Mouse (Mus musculus) heart, postnatal 0 days (tissue): Measurements from ENCODE around the gene Nt5c3. TPM values are rescaled to one million over a fixed set of nuclear protein-coding genes. Genes with fewer than 3 reads are reported as not detected.

ENCODE experiments used
- ATAC-seq: fragments of 200-750 bp; cut with Nextera tagmentation; 2 replicates; pipeline ENCODE4 v1.8.0; 2017; ENCODE audit warnings: low read depth, moderate number of reproducible peaks, moderate library complexity; ENCODE audit not compliant: insufficient read depth
- DNase-seq: peaks from one replicate; pipeline ENCODE4 v3.0.0-alpha.2; 2016; ENCODE audit warnings: low spot score
- H3K27ac ChIP-seq: fragments of 300-500 bp; sonication (generic); 2 replicates; pipeline ENCODE4 v1.5.1; 2014; ENCODE audit warnings: low read depth, mild to moderate bottlenecking
- H3K27me3 ChIP-seq: fragments of 300-500 bp; sonication (generic); 2 replicates; pipeline ENCODE4 v1.6.1; 2014; ENCODE audit warnings: low read length, mixed read lengths; ENCODE audit not compliant: control insufficient read depth, insufficient read depth
- H3K36me3 ChIP-seq: fragments of 300-500 bp; sonication (generic); replicated peaks from 2 replicates; pipeline ENCODE4 v1.6.1; 2014; ENCODE audit warnings: low read length, mixed read lengths; ENCODE audit not compliant: control insufficient read depth, insufficient read depth
- H3K4me1 ChIP-seq: fragments of 300-500 bp; sonication (generic); 2 replicates; pipeline ENCODE4 v1.6.1; 2014; ENCODE audit warnings: antibody characterized with exemption; ENCODE audit not compliant: control insufficient read depth, insufficient read depth
- H3K4me2 ChIP-seq: fragments of 300-500 bp; sonication (generic); 2 replicates; pipeline ENCODE4 v1.6.1; 2014; ENCODE audit warnings: low read depth, mild to moderate bottlenecking, low read length, moderate library complexity
- H3K4me3 ChIP-seq: fragments of 300-500 bp; sonication (generic); 2 replicates; pipeline ENCODE4 v1.5.1; 2014; ENCODE audit warnings: low read depth, low read length
- H3K9ac ChIP-seq: fragments of 300-500 bp; sonication (generic); replicated peaks from 2 replicates; pipeline ENCODE4 v1.6.1; 2014; ENCODE audit warnings: low read depth, low read length, mixed read lengths
- H3K9me3 ChIP-seq: fragments of 300-500 bp; sonication (generic); replicated peaks from 2 replicates; pipeline ENCODE4 v1.6.1; 2016; ENCODE audit warnings: low read length; ENCODE audit not compliant: control insufficient read depth
- CTCF ChIP-seq: IDR thresholded peaks from 2 replicates; pipeline ENCODE4 v1.5.1; 2016; ENCODE audit warnings: antibody characterized with exemption, control low read depth, low read depth
- EP300 ChIP-seq: IDR thresholded peaks from 2 replicates; pipeline ENCODE4 v1.6.1; 2016; ENCODE audit warnings: antibody characterized with exemption, low read depth
- WGBS: fragments of 180-500 bp; shearing (Covaris S2); extraction: QIAGEN DNeasy Blood & Tissue Kit; methylation state at CpG from one replicate; pipeline ENCODE4 v1.1.7; 2014; 5-methylcytosine and 5-hydroxymethylcytosine counted together
- polyA plus RNA-seq: library from polyadenylated mRNA; unstranded; fragments of >200 nt; fragmentation: Nextera tagmentation; extraction: Ambion mirVana; gene quantifications from 2 replicates; pipeline ENCODE4 v1.2.1, GENCODE M21; 2015
- total RNA-seq: library from RNA; depleted of rRNA; stranded (reverse); fragments of >200 nt; gene quantifications from 2 replicates; pipeline ENCODE4 v1.2.3, GENCODE M21; 2014; ENCODE audit warnings: low replicate concordance; rRNA removed

Gene Nt5c3
- total and polyA plus RNA-seq, 2 experiments from 2014 or later: 65.3 to 95.9 TPM

- DNase-seq (peak; percentile 12), ATAC-seq (no peak)
- WGBS: 3% methylated on average over 15 of the region's 15 CpGs
- H3K27me3 ChIP-seq: no peaks in the 10 kb centered on the region
- H3K4me3 ChIP-seq: peak overlapping the region; percentile 73
- peak overlapping the region; percentile 69 for H3K9ac ChIP-seq
- H3K27ac ChIP-seq: peak overlapping the region; percentile 92
- no peak for TF ChIP-seq CTCF
- no peak for TF ChIP-seq EP300
- H3K4me1 ChIP-seq: peaks cover 5% of the 10 kb centered on the region; the same call in 1 of the 2 replicates
- peak overlapping the region; percentile 78 for H3K4me2 ChIP-seq
- peaks cover 20% of the 10 kb centered on the region for H3K36me3 ChIP-seq
- no peaks in the 10 kb centered on the region for H3K9me3 ChIP-seq
Measured at GRCm38 (mm10) chr6:56832407-56832796, 91.3 kb downstream of the Nt5c3 start.

Other genes with a start within 250 kb of the Nt5c3 start
- gene Lsm5, start 219.2 kb downstream of the Nt5c3 start, total RNA-seq: 2.5 and 47.4 TPM in 2 replicates
- gene Lsm5, start 219.2 kb downstream of the Nt5c3 start, polyA plus RNA-seq: 62.9 and 64.7 TPM in 2 replicates
- gene Avl9, start 209.0 kb downstream of the Nt5c3 start, total RNA-seq: 5.3 and 9.1 TPM in 2 replicates
- gene Avl9, start 209.0 kb downstream of the Nt5c3 start, polyA plus RNA-seq: 3.7 and 4.0 TPM in 2 replicates
- gene Kbtbd2, start 126.1 kb downstream of the Nt5c3 start, total RNA-seq: 37.2 and 41.5 TPM in 2 replicates
- 17.0 and 17.6 TPM in 2 replicates for gene Kbtbd2, start 126.1 kb downstream of the Nt5c3 start, polyA plus RNA-seq
- gene Fkbp9, start 91.9 kb downstream of the Nt5c3 start, total RNA-seq: 123 and 142 TPM in 2 replicates
- 90.0 and 90.2 TPM in 2 replicates for gene Fkbp9, start 91.9 kb downstream of the Nt5c3 start, polyA plus RNA-seq
- not detected in 2 replicates for gene Vmn1r4, start 83 bp upstream of the Nt5c3 start, total RNA-seq
- 0.07 and 0.19 TPM in 2 replicates for gene Vmn1r4, start 83 bp upstream of the Nt5c3 start, polyA plus RNA-seq
- not detected in 2 replicates for gene Vmn1r5, start 46.3 kb upstream of the Nt5c3 start, total RNA-seq
- not detected in 2 replicates for gene Vmn1r5, start 46.3 kb upstream of the Nt5c3 start, polyA plus RNA-seq
- gene Vmn1r6, start 73.3 kb upstream of the Nt5c3 start, total RNA-seq: not detected in 2 replicates
- gene Vmn1r6, start 73.3 kb upstream of the Nt5c3 start, polyA plus RNA-seq: not detected in 2 replicates
- not detected in 2 replicates for gene Vmn1r7, start 101.4 kb upstream of the Nt5c3 start, total RNA-seq
- gene Vmn1r7, start 101.4 kb upstream of the Nt5c3 start, polyA plus RNA-seq: not detected in 2 replicates
- not detected in 2 replicates for gene Vmn1r8, start 108.4 kb upstream of the Nt5c3 start, total RNA-seq
- not detected in 2 replicates for gene Vmn1r8, start 108.4 kb upstream of the Nt5c3 start, polyA plus RNA-seq
- gene Vmn1r9, start 142.9 kb upstream of the Nt5c3 start, total RNA-seq: not detected in 2 replicates
- not detected in 2 replicates for gene Vmn1r9, start 142.9 kb upstream of the Nt5c3 start, polyA plus RNA-seq
- not detected in 2 replicates for gene Vmn1r10, start 185.5 kb upstream of the Nt5c3 start, total RNA-seq
- gene Vmn1r10, start 185.5 kb upstream of the Nt5c3 start, polyA plus RNA-seq: not detected in 2 replicates
- not detected in 2 replicates for gene Vmn1r11, start 209.5 kb upstream of the Nt5c3 start, total RNA-seq
- not detected in 2 replicates for gene Vmn1r11, start 209.5 kb upstream of the Nt5c3 start, polyA plus RNA-seq
- gene Vmn1r12, start 233.0 kb upstream of the Nt5c3 start, total RNA-seq: not detected in 2 replicates
- gene Vmn1r12, start 233.0 kb upstream of the Nt5c3 start, polyA plus RNA-seq: not detected in 2 replicates